Mouse (Mus musculus): ENCODE results near the gene Mroh8.

- no peak for TF ChIP-seq CTCF (conservative IDR thresholded peaks at IDR 0.05; ENCODE audit: low read length)
- TF ChIP-seq NANOG (IDR thresholded peaks at IDR 0.05; ENCODE audit: borderline replicate concordance, low read length) = no peak
Measured at GRCm38 (mm10) chr2:157262506-157262905, 16.8 kb downstream of the Mroh8 start.

Data from E14TG2a.4 (cell line).